Mouse (Mus musculus) heart, postnatal 4 days (tissue): ENCODE results near the gene Npas4. TPM values are rescaled to one million over a fixed set of nuclear protein-coding genes. Genes with fewer than 3 reads are reported as not detected.
A peak's percentile ranks its signal among the peaks of the same experiment; 100 is the strongest.
"Not testable (repeated sequence)": the region's sequence is repeated elsewhere in the genome, so short reads cannot be mapped to it uniquely, and the experiment has no call there.

ENCODE experiments used
- DNase-seq: peaks from one replicate; pipeline ENCODE4 v3.0.0; 2021
- total RNA-seq, 2 experiments: library from RNA; stranded (reverse); gene quantifications; 2 replicates each; pipeline ENCODE4 v1.2.3; 2021

Npas4 gene
- total RNA-seq, 2 experiments from 2014 or later = 0.57 to 0.68 TPM

DNA sequence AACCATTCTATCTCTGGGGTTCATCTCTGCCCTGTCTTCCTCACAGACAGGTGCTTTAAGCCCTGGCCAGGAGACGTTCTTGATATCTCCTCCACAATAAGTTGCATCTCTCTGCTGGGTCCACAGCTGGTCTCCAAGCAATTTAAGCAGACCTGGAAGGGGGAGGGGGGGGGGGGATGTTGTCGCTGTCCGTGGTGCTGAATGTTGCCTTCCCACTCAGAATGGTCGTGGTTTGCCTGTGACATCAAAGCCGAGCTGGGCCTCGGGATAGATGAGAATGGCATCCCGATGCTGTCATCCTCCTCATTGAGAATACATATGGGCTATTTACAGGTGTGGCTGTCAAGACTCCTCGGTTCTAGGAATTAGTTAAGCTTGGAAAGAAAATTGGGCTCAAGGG is 2.3 kb upstream of the Npas4 start:
- DNase-seq = no peak

DNA sequence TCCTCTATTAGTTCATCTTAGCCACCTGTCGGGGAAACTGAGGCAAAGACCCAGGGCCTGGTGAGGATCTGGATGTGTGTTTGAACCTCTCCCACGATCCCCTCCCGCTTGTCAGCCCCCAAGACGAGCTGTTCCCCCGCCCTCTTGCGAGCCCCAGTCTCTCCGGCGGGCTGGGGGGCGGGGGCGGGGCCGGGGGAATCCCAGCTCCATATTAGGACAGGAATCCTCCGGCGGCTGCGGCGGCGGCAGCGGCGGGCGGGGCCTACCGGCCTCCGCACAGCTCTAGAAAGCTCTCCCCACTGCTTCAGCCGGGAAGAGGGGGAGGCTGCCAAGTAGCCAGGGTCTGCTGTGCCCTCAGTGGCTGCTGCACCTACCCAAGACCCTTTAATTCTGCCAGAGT is 600 bp upstream of the Npas4 start:
- no peak for DNase-seq

GRCm38 (mm10) chr19:4989434-4990255 is 471 bp downstream of the Npas4 start:
- no peak for DNase-seq

GRCm38 (mm10) chr19:4989013-4989412 is 1.1 kb downstream of the Npas4 start:
- peak; percentile 98 for DNase-seq

- DNase-seq = peak; percentile 50
These were observed 8.3 kb downstream of the Npas4 start for GRCm38 (mm10) chr19:4981767-4982166.

- DNase-seq = no peak
These were observed 21.9 kb downstream of the Npas4 start for GRCm38 (mm10) chr19:4968236-4968635.

DNA sequence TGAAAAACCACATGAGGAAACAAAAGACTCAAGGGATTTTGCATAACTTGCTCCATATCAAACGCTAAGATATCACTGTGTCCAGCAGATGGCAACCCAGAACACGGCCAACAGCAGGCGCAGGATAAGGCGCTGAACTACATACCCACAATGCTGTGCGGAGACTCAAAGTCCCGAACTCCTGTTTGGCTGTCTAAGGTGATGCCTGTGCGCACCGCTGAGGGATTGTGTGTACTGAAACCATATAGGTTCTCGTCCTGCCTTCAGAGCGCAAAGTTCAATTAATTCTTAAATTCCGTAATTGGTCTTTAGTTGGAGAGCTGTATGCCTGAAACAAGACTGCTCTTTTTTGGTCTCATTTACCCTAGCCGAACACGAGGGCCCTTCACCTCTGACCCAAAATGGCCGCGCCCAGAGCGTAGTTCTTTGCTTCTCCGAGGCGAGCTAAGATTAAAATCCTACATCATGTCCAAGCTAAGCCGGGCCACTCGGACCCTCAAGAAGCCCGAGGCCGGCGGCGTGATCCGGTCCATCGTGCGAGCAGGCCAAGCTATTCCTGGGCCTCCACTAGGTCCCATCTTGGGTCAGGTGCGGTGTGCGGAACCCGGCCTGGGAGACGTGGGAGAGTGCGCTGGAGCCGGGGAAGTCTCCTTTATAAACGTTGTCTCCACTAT is 28.1 kb downstream of the Npas4 start, which contains the start of gene Mrpl11:
Gene Mrpl11 (plus strand): TSS at position 220 of the 674 bp plus-strand sequence.
- DNase-seq = peak; percentile 88

DNA sequence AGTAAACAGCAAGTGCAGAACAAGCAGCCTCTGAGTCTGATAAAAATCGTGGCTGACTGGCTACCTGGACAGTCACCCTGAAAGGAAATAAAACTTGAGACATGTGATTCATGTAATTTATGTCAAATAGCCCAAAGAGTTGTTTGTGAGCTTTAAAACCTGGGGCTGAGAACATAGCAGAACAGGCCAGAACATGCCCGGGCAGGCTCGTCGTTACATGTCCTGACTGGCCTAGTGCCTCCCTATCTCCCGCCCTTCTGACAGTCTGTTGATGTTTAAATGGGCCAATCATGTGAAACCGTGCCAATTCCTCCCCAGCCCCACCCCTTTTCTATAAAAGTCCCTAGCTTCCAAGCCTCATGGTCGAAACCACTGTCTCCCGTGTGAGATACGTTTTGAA is 41.5 kb downstream of the Npas4 start:
- not testable (repeated sequence) for DNase-seq

DNA sequence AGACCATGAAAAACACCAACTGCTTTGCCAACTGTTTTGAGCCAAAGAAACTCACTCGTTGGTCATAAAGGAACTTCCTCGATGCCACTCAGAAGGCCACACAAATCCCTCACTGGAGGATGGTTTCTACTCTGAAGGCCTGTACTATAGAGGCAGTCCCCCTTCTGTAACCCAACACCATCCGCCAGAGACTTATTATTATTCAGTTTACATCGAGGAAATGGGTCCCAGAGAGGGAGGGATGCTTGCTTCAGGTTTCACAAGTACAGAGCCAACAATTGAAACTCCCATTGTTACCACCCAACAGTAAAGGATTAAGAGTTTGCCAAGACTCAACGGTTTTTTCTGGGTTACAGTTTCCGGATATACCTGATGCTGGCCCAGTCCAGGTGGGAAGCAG is 44.6 kb downstream of the Npas4 start:
- DNase-seq = no peak

DNA sequence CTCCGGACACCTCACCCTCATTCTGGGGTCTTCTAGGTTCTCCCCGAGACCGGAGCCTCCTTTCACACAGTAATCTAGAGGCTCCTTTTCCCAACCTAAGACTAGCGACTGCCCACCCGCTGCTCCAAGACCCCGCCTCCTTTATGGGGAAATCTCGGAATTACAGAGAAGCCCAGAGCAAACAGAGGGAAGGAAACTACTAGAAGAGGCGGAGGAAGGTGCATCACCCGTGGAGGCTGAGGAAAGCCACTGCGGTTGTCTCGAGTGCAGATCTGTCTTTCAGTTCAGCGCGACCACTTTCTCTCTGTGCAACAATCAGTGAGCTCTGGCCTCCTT is 46.9 kb downstream of the Npas4 start:
- no peak for DNase-seq

DNA sequence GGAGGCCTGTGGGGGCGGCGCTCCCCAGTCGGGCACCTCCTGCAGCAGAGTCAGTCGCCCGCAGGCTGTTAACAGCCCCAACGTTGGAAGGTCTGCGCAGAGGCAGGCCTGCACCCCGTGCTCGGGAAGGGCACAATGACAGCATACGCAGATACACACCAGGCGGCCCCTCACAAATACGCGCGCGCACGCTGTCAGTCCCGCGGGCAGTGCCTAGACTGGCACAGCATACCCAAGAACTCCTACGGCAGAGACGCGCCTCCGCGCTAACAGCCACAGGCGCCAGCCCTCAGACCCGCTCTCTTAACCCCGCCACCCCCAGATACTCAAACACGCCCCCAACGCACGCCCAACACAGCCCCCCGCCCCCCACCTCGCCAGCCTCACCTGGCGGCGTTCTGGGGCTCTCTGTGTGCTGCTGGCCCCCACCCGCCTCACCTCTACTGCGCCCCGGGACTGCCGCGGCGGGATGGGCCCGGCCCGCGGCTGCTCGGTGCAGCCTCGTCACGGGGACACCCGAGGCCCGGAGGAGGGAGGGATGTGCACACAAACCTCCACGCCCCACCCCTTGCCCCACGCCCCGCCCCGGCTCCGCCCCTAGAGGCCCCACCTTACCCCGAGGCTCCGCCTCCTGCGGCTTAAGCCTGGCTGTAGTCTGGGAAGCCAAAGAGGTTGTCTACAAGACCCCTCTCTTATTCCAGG is 47.4 kb downstream of the Npas4 start, which contains the start of gene Peli3:
Gene Peli3 (minus strand): TSS at position 577 of the 702 bp plus-strand sequence.
- peak; percentile 85 for DNase-seq

- peak; percentile 17 for DNase-seq
These were observed 52.4 kb downstream of the Npas4 start for GRCm38 (mm10) chr19:4937444-4938310.

DNA sequence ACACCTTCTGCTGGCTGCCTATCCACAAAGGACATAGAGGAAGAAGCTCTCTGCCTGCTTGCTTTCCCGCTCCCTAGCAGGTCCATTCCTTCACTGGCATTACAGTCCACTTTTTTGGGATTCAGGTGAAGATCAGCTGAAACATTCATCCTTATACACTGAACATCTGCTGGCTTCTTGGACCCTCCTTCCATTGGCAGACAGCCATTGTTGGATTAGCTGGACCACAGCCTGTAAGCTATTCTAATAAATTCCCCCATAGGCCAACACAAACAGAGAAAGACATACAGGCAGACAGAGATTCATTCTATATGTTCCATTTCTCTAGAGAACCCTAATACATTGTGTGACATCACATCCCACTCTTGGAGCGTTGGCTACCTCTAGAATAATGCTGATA is 53.2 kb downstream of the Npas4 start:
- no peak for DNase-seq

Other genes with a start within 250 kb of the Npas4 start
- 1 to 10 TPM; 7.5 to 8.3 TPM for gene Rbm4b, start 233.8 kb downstream of the Npas4 start, total RNA-seq
- gene Rbm4, start 196.4 kb downstream of the Npas4 start, total RNA-seq = 10 to 100 TPM; 46.1 to 48.4 TPM
- gene Gm21992, start 178.7 kb downstream of the Npas4 start, total RNA-seq = 10 to 100 TPM; 21.8 to 24.1 TPM
- gene Rbm14, start 178.7 kb downstream of the Npas4 start, total RNA-seq = 10 to 100 TPM; 34.0 to 39.3 TPM
- gene Ccs, start 151.0 kb downstream of the Npas4 start, total RNA-seq = 10 to 100 TPM; 31.4 to 31.7 TPM
- gene Ccdc87, start 150.9 kb downstream of the Npas4 start, total RNA-seq = under 1 TPM in 1 of 2 experiments, not detected in 1; 0.11 TPM
- gene Ctsf, start 135.2 kb downstream of the Npas4 start, total RNA-seq = 10 to 100 TPM; 24.9 to 25.9 TPM
- 1 to 10 TPM in 1 of 2 experiments, under 1 TPM in 1; 0.38 to 2.2 TPM for gene Actn3, start 112.4 kb downstream of the Npas4 start, total RNA-seq
- gene Zdhhc24, start 111.6 kb downstream of the Npas4 start, total RNA-seq = 1 to 10 TPM; 4.8 to 5.2 TPM
- gene Bbs1, start 83.7 kb downstream of the Npas4 start, total RNA-seq = 1 to 10 TPM; 4.3 to 4.6 TPM
- 10 to 100 TPM; 39.7 to 40.2 TPM for gene Dpp3, start 62.0 kb downstream of the Npas4 start, total RNA-seq
- 1 to 10 TPM in 1 of 2 experiments, under 1 TPM in 1; 0.71 to 1.2 TPM for gene Peli3, start 47.2 kb downstream of the Npas4 start, total RNA-seq
- 10 to 100 TPM; 60.9 to 63.8 TPM for gene Mrpl11, start 28.2 kb downstream of the Npas4 start, total RNA-seq
- gene Slc29a2, start 33.5 kb upstream of the Npas4 start, total RNA-seq = 10 to 100 TPM; 20.0 to 20.8 TPM
- gene B4gat1, start 48.5 kb upstream of the Npas4 start, total RNA-seq = 10 to 100 TPM; 33.0 to 36.8 TPM
- gene AC124502.3, start 48.6 kb upstream of the Npas4 start, total RNA-seq = 1 to 10 TPM; 1.6 to 2.0 TPM
- 10 to 100 TPM; 16.7 to 18.2 TPM for gene Brms1, start 51.0 kb upstream of the Npas4 start, total RNA-seq
- gene Rin1, start 60.2 kb upstream of the Npas4 start, total RNA-seq = 1 to 10 TPM; 2.2 to 2.9 TPM
- 10 to 100 TPM; 25.8 to 27.1 TPM for gene Cd248, start 77.8 kb upstream of the Npas4 start, total RNA-seq
- 1 to 10 TPM; 3.8 to 4.1 TPM for gene Tmem151a, start 95.2 kb upstream of the Npas4 start, total RNA-seq
- 10 to 100 TPM; 70.2 to 72.5 TPM for gene Yif1a, start 98.2 kb upstream of the Npas4 start, total RNA-seq
- 1 to 10 TPM; 1.8 to 2.1 TPM for gene Cnih2, start 108.2 kb upstream of the Npas4 start, total RNA-seq
- 100 to 1,000 TPM; 188 to 191 TPM for gene Rab1b, start 116.8 kb upstream of the Npas4 start, total RNA-seq
- gene Klc2, start 128.2 kb upstream of the Npas4 start, total RNA-seq = 10 to 100 TPM; 43.7 to 43.8 TPM